Mouse (Mus musculus) CH12.LX (cell line): ENCODE data around the gene Itga9.

ENCODE experiments used
- CTCF ChIP-seq, 2 experiments: IDR thresholded peaks in 1 of 2; conservative IDR thresholded peaks in 1 of 2; 2 replicates each; pipeline ENCODE4 v1.5.1; 2011 to 2012; ENCODE audit warnings: low read depth in 2 of 2, low read length in 2 of 2, improper control_type of control experiment in 1 of 2, inconsistent platforms in 1 of 2, mild to moderate bottlenecking in 1 of 2, moderate library complexity in 1 of 2
- EP300 ChIP-seq: IDR thresholded peaks from 2 replicates; pipeline ENCODE4 v1.6.1; 2011; ENCODE audit warnings: low read length, improper control_type of control experiment
- MAX ChIP-seq: IDR thresholded peaks from 2 replicates; pipeline ENCODE4 v1.6.1; 2011; ENCODE audit warnings: low read length, improper control_type of control experiment
- POLR2A ChIP-seq: IDR thresholded peaks from 2 replicates; pipeline ENCODE4 v1.6.1; 2011; ENCODE audit warnings: low read depth, mild to moderate bottlenecking, improper control_type of control experiment, low read length
- SMC3 ChIP-seq: IDR thresholded peaks from 2 replicates; pipeline ENCODE4 v1.6.1; 2011; ENCODE audit warnings: low read depth, low read length, improper control_type of control experiment

GRCm38 (mm10) chr9:118950061-118950460 lies 343.6 kb downstream of the Itga9 start:
- TF ChIP-seq MAX: no peak
- TF ChIP-seq CTCF (conservative IDR thresholded peaks at IDR 0.05 in 1 of 2, IDR thresholded peaks at IDR 0.05 in 1 of 2; ENCODE audit: low read depth in 2 of 2, low read length in 2 of 2): no peak
- TF ChIP-seq SMC3: no peak
- no peak for TF ChIP-seq EP300
- TF ChIP-seq POLR2A: no peak
